Mouse (Mus musculus): Measurements from ENCODE around the gene Arfgap3.

DNA sequence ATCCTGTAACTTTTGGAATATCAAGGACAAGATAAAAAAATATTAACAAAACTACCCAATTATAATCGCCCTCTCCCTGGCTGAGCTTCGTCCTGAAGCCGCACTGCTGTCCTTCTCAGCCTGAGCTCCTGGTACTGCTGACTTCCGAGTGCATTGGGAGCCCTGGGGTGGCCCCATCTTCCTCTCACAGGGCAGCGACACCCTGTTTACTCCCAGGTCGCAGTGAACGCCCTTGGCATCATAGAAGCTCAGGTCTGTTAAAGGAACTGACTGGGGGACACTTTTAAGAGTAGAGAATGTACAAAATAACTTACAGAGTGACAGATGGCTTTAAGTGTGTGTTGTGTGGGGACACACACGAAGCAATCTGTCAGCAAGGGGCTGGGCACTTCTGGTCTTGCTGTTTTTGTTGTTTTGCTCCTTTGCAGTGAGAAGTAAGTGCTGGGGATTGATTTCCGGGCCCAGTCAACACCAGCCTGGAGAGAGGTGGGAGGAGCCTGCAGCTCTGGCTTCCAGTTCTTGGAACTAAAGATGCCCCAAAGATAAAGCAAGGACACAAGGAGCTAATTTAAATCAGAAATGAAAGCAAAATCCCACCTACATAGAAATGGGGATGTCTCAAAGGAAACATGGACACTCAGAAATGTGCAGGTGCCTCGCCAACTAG, 50.0 kb downstream of the Arfgap3 start:
- TF ChIP-seq POLR2A (IDR thresholded peaks at IDR 0.05; ENCODE audit: insufficient read depth, low read depth, low read length) (no peak), CTCF (IDR thresholded peaks at IDR 0.05; ENCODE audit: insufficient read depth, low read depth, low read length) (no peak)
